ENCODE assay signal across 8 mouse cellular contexts in the genomic region with DNA sequence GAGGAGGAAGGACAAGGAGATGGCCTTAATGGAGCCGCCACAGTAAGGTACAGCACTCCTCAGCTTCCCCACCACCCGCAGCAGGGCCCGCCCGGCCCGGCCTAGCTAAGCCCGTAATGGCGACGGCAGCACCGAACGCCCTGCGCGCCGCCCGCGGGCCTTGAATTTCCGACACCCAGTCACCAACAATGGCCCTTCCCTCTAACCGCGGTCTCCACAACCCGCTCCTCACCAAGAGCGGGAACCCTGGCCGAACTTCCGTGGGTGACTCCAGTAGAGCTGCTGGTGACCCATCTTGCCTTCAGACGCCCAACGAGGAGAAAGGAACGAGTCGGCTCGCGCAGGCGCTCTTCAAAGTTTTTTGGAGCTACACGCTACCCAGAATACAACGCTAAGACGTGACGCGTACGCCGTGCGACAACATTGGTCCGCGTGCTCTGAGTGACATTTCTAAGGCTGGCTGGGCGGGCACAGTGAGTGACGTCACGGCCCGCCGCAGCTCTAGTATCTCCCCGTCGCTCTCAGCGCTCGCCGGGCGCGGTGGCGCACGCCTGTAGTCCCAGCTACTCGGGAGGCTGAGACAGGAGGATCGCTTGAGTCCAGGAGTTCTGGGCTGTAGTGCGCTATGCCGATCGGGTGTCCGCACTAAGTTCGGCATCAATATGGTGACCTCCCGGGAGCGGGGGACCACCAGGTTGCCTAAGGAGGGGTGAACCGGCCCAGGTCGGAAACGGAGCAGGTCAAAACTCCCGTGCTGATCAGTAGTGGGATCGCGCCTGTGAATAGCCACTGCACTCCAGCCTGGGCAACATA. TPM values are rescaled to one million over a fixed set of nuclear protein-coding genes. Genes with fewer than 3 reads are reported as not detected.
DNase-seq lines count a peak whose midpoint lies in the region; ATAC-seq and TF ChIP-seq lines count a peak whose summit lies in the region.
"Not testable (repeated sequence)": the region's sequence is repeated elsewhere in the genome, so short reads cannot be mapped to it uniquely, and the experiment has no call there.

TSS of gene Rps29 (minus strand) at position 422 of the 813 bp plus-strand sequence.

- not testable (repeated sequence) for TF ChIP-seq CTCF in kidney, postnatal 0 days (IDR thresholded peaks at IDR 0.05; ENCODE audit: low read depth)

- peaks cover 10% of the 10 kb centered on the region for H3K4me1 ChIP-seq in heart, embryonic 12.5 days (replicated peaks)
- not testable (repeated sequence) for H3K4me1 ChIP-seq in kidney, postnatal 0 days (replicated peaks; ENCODE audit: insufficient read depth, low read length); stomach, embryonic 14.5 days (ENCODE audit: control insufficient read depth, insufficient read depth, low read length)
- peaks cover 12% of the 10 kb centered on the region; the same call in 1 of the 2 replicates for H3K4me1 ChIP-seq in liver, embryonic 11.5 days (replicated peaks; ENCODE audit: control insufficient read depth, insufficient read depth, low read length)

- H3K36me3 ChIP-seq in heart, embryonic 12.5 days = peaks cover 22% of the 10 kb centered on the region
- H3K36me3 ChIP-seq in kidney, postnatal 0 days (ENCODE audit: insufficient read depth, low read length) = peaks cover 12% of the 10 kb centered on the region
- peaks cover 12% of the 10 kb centered on the region for H3K36me3 ChIP-seq in liver, embryonic 11.5 days (ENCODE audit: control insufficient read depth, insufficient read depth, low read length)
- peaks cover 18% of the 10 kb centered on the region for H3K36me3 ChIP-seq in stomach, embryonic 14.5 days (ENCODE audit: control insufficient read depth, insufficient read depth, low read length)

- peak within 1 kb of the TSS; percentile 96 for H3K4me3 ChIP-seq in heart, embryonic 12.5 days
- H3K4me3 ChIP-seq in kidney, postnatal 0 days (replicated peaks; ENCODE audit: low read depth, low read length) = peak within 1 kb of the TSS; percentile 72
- H3K4me3 ChIP-seq in liver, embryonic 11.5 days (ENCODE audit: low read depth, low read length) = peak within 1 kb of the TSS; percentile 77
- peak within 1 kb of the TSS; percentile 73 for H3K4me3 ChIP-seq in stomach, embryonic 14.5 days (ENCODE audit: low read depth, low read length)

- 0% methylated on average over 57 of the region's 68 CpGs for WGBS in heart, embryonic 12.5 days
- WGBS in kidney, postnatal 0 days = under 1% methylated on average over 54 of the region's 68 CpGs
- WGBS in liver, embryonic 11.5 days = under 1% methylated on average over 58 of the region's 68 CpGs
- WGBS in stomach, embryonic 14.5 days = under 1% methylated on average over 57 of the region's 68 CpGs

- ATAC-seq in erythroid progenitor cell, adult 5-6 weeks (replicated peaks; ENCODE audit: low FRiP score, poor library complexity, severe bottlenecking) = peak; percentile 94
- ATAC-seq in heart, embryonic 12.5 days (ENCODE audit: insufficient number of reproducible peaks, low FRiP score) = peak; percentile 98
- ATAC-seq in kidney, postnatal 0 days (replicated peaks; ENCODE audit: low FRiP score, low read depth) = peak; percentile 99
- peak; percentile 96 for ATAC-seq in liver, embryonic 11.5 days (replicated peaks; ENCODE audit: low FRiP score)
- peak; percentile 98 for ATAC-seq in stomach, embryonic 14.5 days (ENCODE audit: insufficient number of reproducible peaks, insufficient read depth, low FRiP score, low read depth)

- peak within 1 kb of the TSS; percentile 98 for H3K27ac ChIP-seq in heart, embryonic 12.5 days (ENCODE audit: poor library complexity, severe bottlenecking)
- H3K27ac ChIP-seq in kidney, postnatal 0 days = peak within 1 kb of the TSS; percentile 97
- H3K27ac ChIP-seq in liver, embryonic 11.5 days (ENCODE audit: low read depth, low read length) = peak within 1 kb of the TSS; percentile 90
- peak within 1 kb of the TSS; percentile 93 for H3K27ac ChIP-seq in stomach, embryonic 14.5 days (ENCODE audit: low read length)

- H3K27me3 ChIP-seq in heart, embryonic 12.5 days (replicated peaks); kidney, postnatal 0 days (ENCODE audit: insufficient read depth, low read length); liver, embryonic 11.5 days (replicated peaks; ENCODE audit: control insufficient read depth, insufficient read depth, low read length); stomach, embryonic 14.5 days (ENCODE audit: control insufficient read depth, insufficient read depth, low read length): not testable (repeated sequence)

- peak within 1 kb of the TSS; percentile 70 for H3K4me2 ChIP-seq in heart, embryonic 12.5 days
- peak within 1 kb of the TSS; percentile 54 for H3K4me2 ChIP-seq in kidney, postnatal 0 days (ENCODE audit: low read length)
- peak within 1 kb of the TSS; percentile 77 for H3K4me2 ChIP-seq in liver, embryonic 11.5 days
- peak within 1 kb of the TSS; percentile 70 for H3K4me2 ChIP-seq in stomach, embryonic 14.5 days (replicated peaks; ENCODE audit: low read depth, low read length)

- H3K9me3 ChIP-seq in heart, embryonic 12.5 days (replicated peaks); kidney, postnatal 0 days (replicated peaks; ENCODE audit: low read length); liver, embryonic 11.5 days (ENCODE audit: control insufficient read depth, low read length); stomach, embryonic 14.5 days (ENCODE audit: control insufficient read depth, low read depth, low read length): not testable (repeated sequence)

- DNase-seq in CD4-positive helper T cell, adult 2 months (ENCODE audit: low read depth, low spot score) = peak; percentile 99
- peak; percentile 98 for DNase-seq in brain, embryonic 18.5 days (ENCODE audit: low read depth, low spot score)
- peak; percentile 99 for DNase-seq in kidney, postnatal 0 days (ENCODE audit: low spot score)
- DNase-seq in liver, embryonic 11.5 days (ENCODE audit: low spot score) = peak; percentile 100
- peak; percentile 100 for DNase-seq in naive thymus-derived CD4-positive, alpha-beta T cell, adult 2 months (ENCODE audit: low read depth)

- H3K9ac ChIP-seq in heart, embryonic 12.5 days = peak within 1 kb of the TSS; percentile 99
- peak within 1 kb of the TSS; percentile 87 for H3K9ac ChIP-seq in kidney, postnatal 0 days (ENCODE audit: low read depth, low read length)
- peak within 1 kb of the TSS; percentile 97 for H3K9ac ChIP-seq in liver, embryonic 11.5 days (ENCODE audit: low read depth, low read length)
- peak within 1 kb of the TSS; percentile 92 for H3K9ac ChIP-seq in stomach, embryonic 14.5 days (replicated peaks; ENCODE audit: low read depth, low read length)

RNA-seq across cellular contexts. Expression of gene Rps29, which starts in this region (rescaled TPM):
- 901 and 1,018 TPM in 2 replicates for total RNA-seq in erythroid progenitor cell, adult 5-6 weeks (2015; ENCODE audit: low replicate concordance)
- 424 and 1,088 TPM in 2 replicates for total RNA-seq in erythroid progenitor cell, adult 5-6 weeks (2017; ENCODE audit: low replicate concordance)
- polyA plus RNA-seq in heart, embryonic 12.5 days (2016; fragmentation: Nextera tagmentation; extraction: Ambion mirVana) = 1,310 and 1,336 TPM in 2 replicates
- 2,047 and 2,435 TPM in 2 replicates for polyA plus RNA-seq in kidney, postnatal 0 days (2015; fragmentation: Nextera tagmentation; extraction: Ambion mirVana)
- polyA plus RNA-seq in liver, embryonic 11.5 days (2014; fragmentation: Nextera tagmentation; extraction: Ambion mirVana) = 1,745 and 1,937 TPM in 2 replicates
- polyA plus RNA-seq in stomach, embryonic 14.5 days (2014; fragmentation: Nextera tagmentation; extraction: Ambion mirVana) = 2,045 and 2,274 TPM in 2 replicates

Comparison
In these comparisons a context has a peak if more than half of its experiments do, and no peak if none do; other contexts are left out.
1. Peak in every context shown above with its lines: DNase-seq, ATAC-seq, H3K4me3 ChIP-seq and H3K27ac ChIP-seq.